Mouse (Mus musculus): Measurements from ENCODE around the gene Atp5d.

Atp5d gene

DNA sequence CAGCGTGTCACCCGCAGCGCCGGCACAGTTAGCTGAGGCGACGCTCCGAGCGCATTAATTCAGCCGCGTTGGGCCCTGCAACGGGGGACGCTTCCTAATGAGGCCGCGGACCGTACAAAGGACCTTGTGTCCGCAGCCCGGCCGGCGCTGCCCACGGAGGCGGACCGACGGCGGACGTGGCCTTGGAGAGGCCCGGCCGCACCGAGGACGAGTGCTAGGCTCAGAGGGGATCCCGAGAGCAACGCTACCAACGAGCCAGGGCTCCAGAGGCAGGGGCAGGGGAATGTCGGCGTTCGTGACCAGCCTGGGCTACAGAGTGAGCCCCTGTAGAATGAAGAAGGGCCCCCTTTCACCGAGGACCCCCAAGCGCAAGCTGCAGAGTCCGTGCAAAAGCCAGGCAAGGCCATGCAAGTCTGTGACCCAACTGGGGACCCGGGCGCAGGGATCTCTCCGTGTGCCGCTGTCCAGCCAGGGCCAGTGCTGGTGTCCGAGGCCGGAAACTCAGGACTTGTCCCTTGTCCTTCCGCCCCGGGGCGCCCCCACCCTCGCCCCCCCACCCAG lies 52.1 kb downstream of the Atp5d start:
- Histone ChIP-seq H3K27me3 (ENCODE audit: insufficient read depth, low read length) (peaks cover 68% of the 10 kb centered on the region), H3K9me3 (ENCODE audit: low read length) (no peaks in the 10 kb centered on the region), H3K4me3 (replicated peaks; ENCODE audit: low read length) (peak overlapping the region; percentile 76), H3K4me1 (replicated peaks; ENCODE audit: low read depth, low read length) (peaks cover 66% of the 10 kb centered on the region), H3K36me3 (ENCODE audit: insufficient read depth, low read length) (0 out of 2 replicates have a peak, but pooled peaks cover 7% of the 10 kb centered on the region)
- TF ChIP-seq POU5F1 (IDR thresholded peaks at IDR 0.05; ENCODE audit: borderline replicate concordance, low read length) (no peak), NANOG (IDR thresholded peaks at IDR 0.05; ENCODE audit: borderline replicate concordance, low read length) (no peak), CTCF (conservative IDR thresholded peaks at IDR 0.05; ENCODE audit: low read length) (no peak)

GRCm38 (mm10) chr10:80193976-80194375 lies 55.5 kb downstream of the Atp5d start:
- Histone ChIP-seq H3K9me3 (ENCODE audit: low read length) (no peaks in the 10 kb centered on the region), H3K4me1 (replicated peaks; ENCODE audit: low read depth, low read length) (peaks cover 50% of the 10 kb centered on the region)
- TF ChIP-seq CTCF (conservative IDR thresholded peaks at IDR 0.05; ENCODE audit: low read length): no peak
- TF ChIP-seq NANOG (IDR thresholded peaks at IDR 0.05; ENCODE audit: borderline replicate concordance, low read length): no peak
- TF ChIP-seq POU5F1 (IDR thresholded peaks at IDR 0.05; ENCODE audit: borderline replicate concordance, low read length): no peak

DNA sequence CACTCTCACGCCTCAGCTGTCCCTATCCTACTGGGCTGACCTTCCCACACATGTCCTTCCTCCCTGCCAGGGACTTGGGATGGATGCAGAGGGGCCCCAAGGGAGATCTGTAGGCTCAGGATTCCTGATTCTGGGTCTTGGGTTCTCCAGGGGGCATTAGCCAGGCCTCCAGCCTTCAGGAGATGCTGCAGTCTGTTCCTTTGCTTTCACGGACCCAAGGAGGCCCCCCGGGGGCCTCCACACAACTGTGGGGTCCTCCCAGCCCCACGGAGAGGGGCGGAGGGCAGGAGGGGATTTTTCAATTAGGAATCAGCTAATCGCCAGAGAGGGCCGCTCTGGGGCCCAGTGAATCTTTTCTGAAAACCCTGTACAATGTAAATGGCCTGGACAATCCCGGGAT lies 56.0 kb downstream of the Atp5d start:
- Histone ChIP-seq H3K36me3 (ENCODE audit: insufficient read depth, low read length) (no peaks in the 10 kb centered on the region), H3K27me3 (ENCODE audit: insufficient read depth, low read length) (peaks cover 41% of the 10 kb centered on the region), H3K9me3 (ENCODE audit: low read length) (no peaks in the 10 kb centered on the region), H3K4me3 (replicated peaks; ENCODE audit: low read length) (0 out of 2 replicates have a peak overlapping the region, but pooled peaks have one; percentile 10), H3K4me1 (replicated peaks; ENCODE audit: low read depth, low read length) (peaks cover 54% of the 10 kb centered on the region)
- TF ChIP-seq CTCF (conservative IDR thresholded peaks at IDR 0.05; ENCODE audit: low read length): no peak
- no peak for TF ChIP-seq POU5F1 (IDR thresholded peaks at IDR 0.05; ENCODE audit: borderline replicate concordance, low read length)
- TF ChIP-seq NANOG (IDR thresholded peaks at IDR 0.05; ENCODE audit: borderline replicate concordance, low read length): no peak

More at GRCm38 (mm10) chr10:80193976-80194375, 55.5 kb downstream of the Atp5d start:
- no peak overlapping the region for H3K4me3 ChIP-seq (replicated peaks; ENCODE audit: low read length)
- peaks cover 46% of the 10 kb centered on the region for H3K27me3 ChIP-seq (ENCODE audit: insufficient read depth, low read length)
- 0 out of 2 replicates have a peak, but pooled peaks cover 2% of the 10 kb centered on the region for H3K36me3 ChIP-seq (ENCODE audit: insufficient read depth, low read length)

Data from E14TG2a.4 (cell line).